Mouse (Mus musculus) liver, embryonic 11.5 days (tissue): Measurements from ENCODE around the gene Naa50. TPM values are rescaled to one million over a fixed set of nuclear protein-coding genes. Genes with fewer than 3 reads are reported as not detected.

Experiments used
- ATAC-seq: fragments of 200-750 bp; cut with Nextera tagmentation; replicated peaks from 2 replicates; pipeline ENCODE4 v1.8.0; 2017; ENCODE audit warnings: moderate number of reproducible peaks, mild to moderate bottlenecking, moderate TSS enrichment, moderate library complexity; ENCODE audit not compliant: low FRiP score
- DNase-seq: peaks from one replicate; pipeline ENCODE4 v3.0.0-alpha.2; 2017; ENCODE audit warnings: low spot score
- H3K27ac ChIP-seq: fragments of 300-500 bp; sonication (generic); 2 replicates; pipeline ENCODE4 v1.5.1; 2014; ENCODE audit warnings: mild to moderate bottlenecking, low read depth, low read length, control low read depth
- H3K27me3 ChIP-seq: fragments of 300-500 bp; sonication (generic); replicated peaks from 2 replicates; pipeline ENCODE4 v1.6.1; 2014; ENCODE audit warnings: low read length, mixed read lengths; ENCODE audit not compliant: control insufficient read depth, insufficient read depth
- H3K36me3 ChIP-seq: fragments of 300-500 bp; sonication (generic); 2 replicates; pipeline ENCODE4 v1.6.1; 2014; ENCODE audit warnings: mild to moderate bottlenecking, low read length, moderate library complexity, mixed read lengths; ENCODE audit not compliant: control insufficient read depth, insufficient read depth
- H3K4me1 ChIP-seq: fragments of 300-500 bp; sonication (generic); replicated peaks from 2 replicates; pipeline ENCODE4 v1.6.1; 2014; ENCODE audit warnings: low read length, mixed read lengths; ENCODE audit not compliant: control insufficient read depth, insufficient read depth
- H3K4me2 ChIP-seq: fragments of 300-500 bp; sonication (generic); 2 replicates; pipeline ENCODE4 v1.6.1; 2014; ENCODE audit warnings: mild to moderate bottlenecking, control low read depth, moderate library complexity
- H3K4me3 ChIP-seq: fragments of 300-500 bp; sonication (generic); 2 replicates; pipeline ENCODE4 v1.5.1; 2014; ENCODE audit warnings: low read depth, low read length, control low read depth
- H3K9ac ChIP-seq: fragments of 300-500 bp; sonication (generic); 2 replicates; pipeline ENCODE4 v1.6.1; 2014; ENCODE audit warnings: low read depth, low read length, control low read depth
- H3K9me3 ChIP-seq: fragments of 300-500 bp; sonication (generic); 2 replicates; pipeline ENCODE4 v1.6.1; 2016; ENCODE audit warnings: low read length, inconsistent platforms, mixed read lengths; ENCODE audit not compliant: control insufficient read depth
- WGBS: fragments of 180-500 bp; shearing (Covaris S2); extraction: QIAGEN DNeasy Blood & Tissue Kit; methylation state at CpG from one replicate; pipeline ENCODE4 v1.1.7; 2014; 5-methylcytosine and 5-hydroxymethylcytosine counted together
- polyA plus RNA-seq: library from polyadenylated mRNA; unstranded; fragments of >200 nt; fragmentation: Nextera tagmentation; extraction: Ambion mirVana; gene quantifications from 2 replicates; pipeline ENCODE4 v1.2.1, GENCODE M21; 2014

Gene Naa50
- polyA plus RNA-seq: 143 and 150 TPM in 2 replicates

DNA sequence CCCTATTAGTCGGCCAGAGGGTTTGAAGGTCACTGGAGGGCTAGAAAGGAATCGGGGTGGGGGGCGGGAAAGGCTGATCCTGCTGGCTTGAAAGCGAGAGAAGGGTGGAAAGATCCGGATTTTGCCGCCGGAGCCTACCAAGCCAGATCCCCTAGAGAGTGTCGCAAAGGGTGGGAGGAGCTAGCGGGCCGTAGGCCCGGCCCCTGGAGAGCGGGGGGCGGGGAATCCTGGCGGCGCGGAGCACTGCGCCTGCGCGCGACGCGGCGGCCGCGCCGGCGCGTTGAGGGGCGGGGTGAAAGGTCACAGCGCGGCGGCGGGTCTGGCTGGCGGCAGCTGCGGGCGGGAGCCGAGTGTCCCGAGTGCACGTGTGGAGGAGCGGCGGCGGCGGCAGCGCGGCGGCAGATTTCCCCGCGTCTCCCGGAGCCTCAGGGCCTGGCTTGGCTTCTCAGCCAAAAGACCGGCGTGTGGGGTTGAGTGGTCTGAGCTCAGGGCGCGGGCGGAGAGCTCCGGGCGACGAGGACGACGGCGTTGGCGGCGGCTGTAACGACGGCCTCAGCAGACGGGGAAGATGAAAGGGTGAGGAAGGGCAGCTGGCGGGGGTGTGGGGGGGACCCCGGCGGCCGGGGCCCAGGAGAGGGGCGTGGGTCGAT, at the start of gene Naa50, which contains the start of gene Atp6v1a:
TSS of gene Naa50 (plus strand) at position 295 of the 650 bp plus-strand sequence.
TSS of gene Atp6v1a (minus strand) at position 170 of the 650 bp plus-strand sequence.
- H3K27ac ChIP-seq: peak within 1 kb of the TSS; percentile 99
- DNase-seq (peak; percentile 91), ATAC-seq (peak; percentile 83)
- H3K4me3 ChIP-seq: peak within 1 kb of the TSS; percentile 96
- H3K9ac ChIP-seq: peak within 1 kb of the TSS; percentile 99
- peak within 1 kb of the TSS; percentile 98 for H3K4me2 ChIP-seq
- H3K27me3 ChIP-seq: no peaks in the 10 kb centered on the region
- no peaks in the 10 kb centered on the region for H3K9me3 ChIP-seq
- H3K4me1 ChIP-seq: peaks cover 14% of the 10 kb centered on the region
- H3K36me3 ChIP-seq: no peaks in the 10 kb centered on the region
- WGBS: under 1% methylated on average over 65 of the region's 71 CpGs

DNA sequence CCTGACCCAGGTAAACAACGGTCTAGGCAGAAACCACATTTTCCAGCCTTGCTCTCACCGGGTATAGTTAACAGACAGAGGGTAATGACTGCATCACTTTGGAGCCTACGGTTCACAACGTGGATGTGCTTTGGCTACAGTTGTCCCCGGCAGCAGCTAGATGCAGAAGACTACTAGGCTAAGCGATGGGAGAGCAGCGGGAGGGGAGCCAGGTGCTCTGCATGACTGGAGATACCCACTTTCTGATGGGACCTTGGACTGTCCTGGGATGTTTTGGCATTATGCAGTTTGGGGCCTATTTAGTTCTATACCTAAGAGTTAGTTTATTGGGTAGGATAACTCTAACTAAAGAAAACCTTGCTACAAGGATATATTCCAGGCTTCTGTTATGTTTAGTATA, 40.3 kb upstream of the Naa50 start:
- no peaks in the 10 kb centered on the region for H3K27me3 ChIP-seq
- H3K4me1 ChIP-seq: no peaks in the 10 kb centered on the region
- no peak overlapping the region for H3K9ac ChIP-seq
- H3K36me3 ChIP-seq: peaks cover 22% of the 10 kb centered on the region
- 89% methylated on average over 7 of the region's 7 CpGs for WGBS
- DNase-seq (no peak), ATAC-seq (no peak)
- no peaks in the 10 kb centered on the region for H3K9me3 ChIP-seq
- H3K27ac ChIP-seq: no peak overlapping the region
- H3K4me3 ChIP-seq: no peak overlapping the region
- no peak overlapping the region for H3K4me2 ChIP-seq

DNA sequence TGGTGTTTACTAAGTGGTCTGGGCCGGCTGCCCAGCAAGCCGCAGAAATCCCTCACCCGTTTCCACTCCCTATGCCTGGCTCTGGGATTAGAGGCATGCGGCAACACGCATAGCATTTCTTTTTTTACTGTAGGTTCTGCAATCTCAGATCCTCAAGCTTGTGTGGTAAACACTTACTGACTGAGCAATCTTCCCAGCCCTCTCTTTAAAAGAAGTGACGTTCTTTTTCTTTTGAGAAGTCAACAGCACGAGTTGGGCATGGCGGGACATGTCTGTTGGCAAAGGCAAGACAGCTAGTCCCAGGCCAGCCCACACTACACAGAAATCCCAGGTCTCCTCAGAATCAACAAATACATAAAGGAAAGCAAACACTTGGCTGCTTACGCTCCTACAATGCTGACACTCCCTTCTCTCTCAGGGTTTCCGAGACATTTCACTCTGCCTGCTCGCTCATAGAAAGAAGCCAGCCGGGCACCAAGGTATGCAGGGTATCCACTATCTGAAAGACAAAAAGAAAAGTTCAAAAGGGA, 38.4 kb upstream of the Naa50 start:
- H3K9ac ChIP-seq: no peak overlapping the region
- DNase-seq (no peak), ATAC-seq (no peak)
- no peak overlapping the region for H3K4me2 ChIP-seq
- 93% methylated on average over 12 of the region's 12 CpGs for WGBS
- no peak overlapping the region for H3K4me3 ChIP-seq
- no peaks in the 10 kb centered on the region for H3K27me3 ChIP-seq
- no peaks in the 10 kb centered on the region for H3K9me3 ChIP-seq
- no peaks in the 10 kb centered on the region for H3K4me1 ChIP-seq
- H3K36me3 ChIP-seq: peaks cover 22% of the 10 kb centered on the region
- no peak overlapping the region for H3K27ac ChIP-seq

DNA sequence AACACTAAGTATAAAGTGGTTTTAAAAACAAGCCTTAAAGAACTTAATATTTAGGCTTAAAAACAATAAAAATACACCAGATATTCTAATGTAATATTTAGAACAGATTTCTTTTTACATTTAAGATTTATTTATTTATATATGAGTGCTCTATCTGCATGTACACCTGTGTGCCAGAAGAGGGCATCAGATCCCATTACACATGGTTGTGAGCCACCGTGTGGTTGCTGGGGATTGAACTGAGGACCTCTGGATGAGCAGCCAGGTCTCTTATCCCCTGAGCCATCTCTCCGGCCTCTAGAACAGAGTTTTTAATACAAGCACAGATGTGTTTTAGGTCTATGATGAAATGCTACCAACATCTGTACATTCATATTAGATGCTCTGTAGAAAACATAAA, 36.7 kb upstream of the Naa50 start:
- DNase-seq (no peak), ATAC-seq (no peak)
- H3K9me3 ChIP-seq: no peaks in the 10 kb centered on the region
- no peak overlapping the region for H3K4me2 ChIP-seq
- H3K4me3 ChIP-seq: no peak overlapping the region
- no peaks in the 10 kb centered on the region for H3K27me3 ChIP-seq
- no peaks in the 10 kb centered on the region for H3K4me1 ChIP-seq
- peaks cover 28% of the 10 kb centered on the region for H3K36me3 ChIP-seq
- no peak overlapping the region for H3K27ac ChIP-seq
- H3K9ac ChIP-seq: no peak overlapping the region
- 91% methylated on average over 2 of the region's 2 CpGs for WGBS

DNA sequence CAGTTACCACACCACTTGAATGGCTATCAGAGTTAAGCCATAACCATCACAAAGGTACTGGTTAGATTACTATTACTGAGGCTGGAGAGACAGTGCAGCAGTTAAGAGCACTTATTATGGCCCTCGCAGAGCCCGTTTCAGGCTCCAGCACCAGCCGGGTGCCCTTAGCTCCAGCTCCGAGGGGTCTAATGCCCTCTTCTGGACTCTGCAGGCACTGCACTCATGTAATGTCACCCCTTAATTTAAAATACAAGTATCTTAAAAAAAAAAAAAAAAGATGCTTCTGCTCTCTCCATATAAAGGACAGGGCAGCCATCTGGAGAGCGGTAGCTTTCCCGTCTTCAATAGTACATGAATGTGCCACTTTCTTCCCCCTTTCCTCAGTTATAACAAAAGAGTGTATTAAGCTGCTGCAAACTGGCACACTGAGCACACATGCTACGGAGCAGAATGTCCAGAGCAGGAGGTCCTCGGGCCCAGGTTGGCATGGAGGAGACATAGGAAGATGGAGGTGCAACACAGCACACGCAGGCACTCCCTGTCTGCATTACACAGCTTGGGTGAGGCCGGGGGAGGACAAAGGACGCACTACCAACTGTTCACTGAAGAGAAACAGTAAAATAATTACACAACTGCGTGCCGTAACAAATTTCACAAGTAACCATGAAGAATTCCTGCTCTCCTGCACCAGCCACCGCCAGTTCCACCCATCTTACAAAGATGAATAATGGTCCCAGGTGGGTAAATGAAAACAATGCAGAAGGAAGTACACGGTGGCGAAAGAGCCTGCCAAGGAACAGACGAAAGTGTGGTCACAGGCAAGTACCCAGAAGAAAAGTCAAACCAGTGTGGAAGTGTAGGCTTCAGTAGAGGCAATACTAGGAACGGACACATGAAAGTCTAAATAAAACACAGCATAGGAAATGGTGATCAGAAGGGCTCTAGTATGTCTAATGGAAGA, 35.5 kb upstream of the Naa50 start:
- ATAC-seq (no peak), DNase-seq (no peak)
- Histone ChIP-seq H3K4me1 (no peaks in the 10 kb centered on the region), H3K27me3 (no peaks in the 10 kb centered on the region), H3K4me3 (no peak overlapping the region), H3K9ac (no peak overlapping the region), H3K9me3 (no peaks in the 10 kb centered on the region), H3K36me3 (peaks cover 21% of the 10 kb centered on the region; the same call in 1 of the 2 replicates), H3K27ac (no peak overlapping the region), H3K4me2 (no peak overlapping the region)
- WGBS: 88% methylated on average over 18 of the region's 18 CpGs

DNA sequence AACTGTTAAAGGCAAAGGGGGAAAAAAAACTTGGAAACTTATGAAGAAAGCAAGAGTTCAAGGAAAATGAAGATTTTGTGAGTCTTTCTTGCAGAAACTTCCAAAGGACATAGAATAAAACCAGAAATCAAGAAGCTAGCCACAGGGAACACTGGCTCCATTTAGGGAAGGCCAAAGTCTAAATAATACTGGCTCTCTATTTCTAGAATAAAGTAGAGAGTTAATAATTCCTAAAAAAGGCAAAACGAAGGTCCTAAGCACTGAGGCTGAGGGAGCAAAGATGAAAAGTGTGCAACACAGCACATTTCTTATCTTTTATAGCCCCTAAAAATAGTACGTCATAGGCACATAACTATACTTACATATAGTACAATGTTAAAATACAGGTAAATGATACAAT, 34.4 kb upstream of the Naa50 start:
- Histone ChIP-seq H3K9me3 (no peaks in the 10 kb centered on the region), H3K4me1 (no peaks in the 10 kb centered on the region), H3K36me3 (peaks cover 22% of the 10 kb centered on the region; the same call in 1 of the 2 replicates), H3K4me2 (no peak overlapping the region), H3K27me3 (no peaks in the 10 kb centered on the region), H3K27ac (no peak overlapping the region), H3K4me3 (no peak overlapping the region), H3K9ac (no peak overlapping the region)
- ATAC-seq (no peak), DNase-seq (no peak)
- WGBS: 89% methylated on average over 2 of the region's 2 CpGs

DNA sequence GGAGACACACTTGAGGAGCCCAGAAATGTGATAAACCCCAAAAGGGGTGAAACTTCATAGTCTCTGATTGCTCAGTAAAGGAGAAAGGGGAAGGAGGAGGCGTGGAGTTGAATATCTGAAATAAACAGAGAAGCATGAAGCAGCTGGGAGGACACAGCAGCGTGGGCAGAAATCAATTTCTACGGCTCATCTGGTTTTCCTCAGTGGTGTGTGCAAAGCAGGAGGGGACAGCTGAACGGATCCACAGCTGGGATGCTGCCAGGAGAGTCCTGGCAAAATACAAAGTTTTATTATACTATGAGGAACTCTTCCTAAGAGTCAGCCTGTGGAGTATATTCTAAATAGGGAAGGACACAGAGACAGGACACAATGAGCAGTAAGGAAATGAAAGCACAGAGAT, 30.6 kb upstream of the Naa50 start:
- DNase-seq (no peak), ATAC-seq (no peak)
- no peak overlapping the region for H3K4me3 ChIP-seq
- 81% methylated on average over 4 of the region's 4 CpGs for WGBS
- no peak overlapping the region for H3K4me2 ChIP-seq
- no peak overlapping the region for H3K9ac ChIP-seq
- H3K27ac ChIP-seq: no peak overlapping the region
- no peaks in the 10 kb centered on the region for H3K27me3 ChIP-seq
- no peaks in the 10 kb centered on the region for H3K9me3 ChIP-seq
- H3K4me1 ChIP-seq: no peaks in the 10 kb centered on the region
- peaks cover 17% of the 10 kb centered on the region; the same call in 1 of the 2 replicates for H3K36me3 ChIP-seq

DNA sequence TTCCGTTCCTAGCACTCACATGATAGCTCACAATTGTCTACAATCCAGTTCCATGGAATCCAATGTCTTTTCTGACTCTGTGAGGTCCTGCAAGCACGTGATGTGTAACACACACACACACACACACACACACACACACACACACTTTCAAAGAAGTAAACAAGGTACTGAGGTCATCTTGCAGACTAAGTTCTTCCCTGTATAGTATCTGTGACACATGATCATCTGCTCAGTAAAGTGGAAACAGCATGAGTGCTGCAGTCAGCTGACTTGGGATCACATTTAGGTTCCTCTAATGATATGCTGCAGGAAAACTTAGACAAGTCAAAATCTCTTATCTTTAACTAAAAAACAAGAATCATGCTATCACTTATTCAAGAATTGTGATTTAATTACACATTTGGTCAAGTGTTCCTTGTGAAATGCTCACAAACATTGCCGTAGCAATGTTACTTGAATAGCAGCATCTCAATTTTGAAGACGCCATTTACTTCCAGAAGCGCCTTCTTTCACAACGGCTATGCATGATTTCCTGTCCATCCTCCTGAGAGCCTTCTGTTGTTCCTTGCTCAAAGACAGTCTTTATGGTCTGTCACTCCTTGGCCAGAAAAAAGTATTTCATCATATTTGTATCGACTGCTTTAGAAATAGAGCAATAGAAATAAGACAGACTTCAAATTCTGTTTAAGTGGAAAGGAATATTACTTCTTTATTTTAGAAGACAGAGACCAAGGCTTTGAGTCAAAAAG, 19.7 kb upstream of the Naa50 start:
- Histone ChIP-seq H3K27ac (no peak overlapping the region), H3K4me3 (no peak overlapping the region), H3K27me3 (no peaks in the 10 kb centered on the region), H3K9ac (no peak overlapping the region), H3K4me2 (no peak overlapping the region), H3K4me1 (no peaks in the 10 kb centered on the region), H3K9me3 (no peaks in the 10 kb centered on the region), H3K36me3 (no peaks in the 10 kb centered on the region; the same call in 1 of the 2 replicates)
- ATAC-seq: no peak
- 87% methylated on average over 7 of the region's 7 CpGs for WGBS
- no peak for DNase-seq
